Mouse (Mus musculus) gastrocnemius, adult 18-20 months (tissue): ENCODE results near the gene Opn4. TPM values are rescaled to one million over a fixed set of nuclear protein-coding genes. Genes with fewer than 3 reads are reported as not detected.

Experiments
- DNase-seq: peaks from one replicate; pipeline ENCODE4 v3.0.0; 2021; ENCODE audit warnings: low spot score
- total RNA-seq, 2 experiments: library from RNA; stranded (reverse); gene quantifications; 2 replicates each; pipeline ENCODE4 v1.2.3; 2021

The Opn4 gene
- total RNA-seq, 2 experiments from 2014 or later: not detected

GRCm38 (mm10) chr14:34562393-34562792 is 37.5 kb downstream of the Opn4 start:
- DNase-seq: no peak

- no peak for DNase-seq
Observed at GRCm38 (mm10) chr14:34561647-34562046, 38.3 kb downstream of the Opn4 start.

- DNase-seq: no peak
Observed at GRCm38 (mm10) chr14:34558947-34559346, 41.0 kb downstream of the Opn4 start.

- DNase-seq: no peak
Observed at GRCm38 (mm10) chr14:34555211-34555610, 44.7 kb downstream of the Opn4 start.

- DNase-seq: peak; percentile 55
Observed at GRCm38 (mm10) chr14:34554047-34554446, 45.9 kb downstream of the Opn4 start.

- DNase-seq: no peak
Observed at GRCm38 (mm10) chr14:34553470-34553869, 46.5 kb downstream of the Opn4 start.

- no peak for DNase-seq
Observed at GRCm38 (mm10) chr14:34552226-34552625, 47.7 kb downstream of the Opn4 start.

GRCm38 (mm10) chr14:34549004-34549671 is 50.8 kb downstream of the Opn4 start:
- peak; percentile 83 for DNase-seq

- DNase-seq: peak; percentile 87
Observed at GRCm38 (mm10) chr14:34548391-34549001, 51.4 kb downstream of the Opn4 start.

GRCm38 (mm10) chr14:34544545-34544944 is 55.4 kb downstream of the Opn4 start:
- no peak for DNase-seq

- DNase-seq: no peak
Observed at GRCm38 (mm10) chr14:34544001-34544400, 55.9 kb downstream of the Opn4 start.

- no peak for DNase-seq
Observed at GRCm38 (mm10) chr14:34543596-34543995, 56.3 kb downstream of the Opn4 start.

- DNase-seq: no peak
Observed at GRCm38 (mm10) chr14:34541896-34542295, 58.0 kb downstream of the Opn4 start.

- DNase-seq: no peak
Observed at GRCm38 (mm10) chr14:34540685-34541162, 59.2 kb downstream of the Opn4 start.

Other genes starting within 250 kb of the Opn4 start
- gene Fam25c, start 244.7 kb downstream of the Opn4 start, total RNA-seq: not detected
- gene Sncg, start 225.4 kb downstream of the Opn4 start, total RNA-seq: 10 to 100 TPM in 1 of 2 experiments, 1 to 10 TPM in 1; 7.7 to 19.1 TPM
- 10 to 100 TPM in 1 of 2 experiments, 1 to 10 TPM in 1; 8.9 to 12.6 TPM for gene Mmrn2, start 224.7 kb downstream of the Opn4 start, total RNA-seq
- gene Bmpr1a, start 96.8 kb downstream of the Opn4 start, total RNA-seq: 10 to 100 TPM; 46.3 to 47.4 TPM
- not detected for gene 9230112D13Rik, start 77.3 kb downstream of the Opn4 start, total RNA-seq
- gene Ldb3, start 11.5 kb downstream of the Opn4 start, total RNA-seq: 1,000 to 10,000 TPM; 2,008 to 2,153 TPM
- 10 to 100 TPM; 34.4 to 40.5 TPM for gene Wapl, start 73.8 kb upstream of the Opn4 start, total RNA-seq
- gene Grid1, start 220.0 kb upstream of the Opn4 start, total RNA-seq: not detected